Mouse (Mus musculus): ENCODE data around the gene Zbtb16. TPM values are rescaled to one million over a fixed set of nuclear protein-coding genes. Genes with fewer than 3 reads are reported as not detected.

The Zbtb16 gene
- polyA plus RNA-seq, 2 experiments from 2014 or later: not detected

DNA sequence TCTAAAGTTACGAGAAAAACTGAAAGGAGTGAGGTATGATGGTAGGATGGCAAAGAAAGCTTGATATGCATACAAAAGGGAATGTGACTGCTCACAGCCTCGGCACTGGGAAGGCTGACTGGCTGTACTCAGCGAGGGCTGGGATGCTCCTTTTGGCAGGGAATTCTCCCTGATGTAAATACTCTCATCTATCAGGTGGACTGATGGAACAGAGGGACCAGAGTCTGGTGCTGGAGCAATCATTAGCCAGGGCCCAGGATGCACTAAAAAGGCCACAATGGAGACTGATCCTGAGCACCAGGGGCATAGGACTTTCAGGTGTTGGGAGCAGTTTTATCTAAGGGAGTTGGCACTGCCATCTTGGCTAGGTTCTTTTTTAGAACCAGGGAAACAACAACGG, 110.1 kb downstream of the Zbtb16 start:
- no peak for ATAC-seq

DNA sequence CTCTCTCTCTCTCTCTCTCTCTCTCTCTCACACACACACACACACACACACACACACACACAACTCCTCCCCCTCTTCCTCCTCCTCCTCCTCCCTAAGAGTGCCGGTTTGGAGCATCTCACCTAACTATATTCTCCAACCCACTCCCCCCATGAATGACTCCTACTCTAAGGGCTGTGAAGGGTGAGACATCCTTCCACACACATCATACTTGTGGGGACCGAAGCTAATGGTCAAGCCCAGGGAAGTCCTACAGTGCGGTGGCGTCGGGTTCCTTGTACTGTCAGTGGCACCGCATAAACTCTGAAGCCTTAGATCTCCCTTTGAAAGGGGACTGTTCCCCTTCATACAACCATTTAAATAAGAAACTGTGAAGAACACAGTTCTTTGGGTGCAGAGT, 110.9 kb downstream of the Zbtb16 start:
- no peak for ATAC-seq

DNA sequence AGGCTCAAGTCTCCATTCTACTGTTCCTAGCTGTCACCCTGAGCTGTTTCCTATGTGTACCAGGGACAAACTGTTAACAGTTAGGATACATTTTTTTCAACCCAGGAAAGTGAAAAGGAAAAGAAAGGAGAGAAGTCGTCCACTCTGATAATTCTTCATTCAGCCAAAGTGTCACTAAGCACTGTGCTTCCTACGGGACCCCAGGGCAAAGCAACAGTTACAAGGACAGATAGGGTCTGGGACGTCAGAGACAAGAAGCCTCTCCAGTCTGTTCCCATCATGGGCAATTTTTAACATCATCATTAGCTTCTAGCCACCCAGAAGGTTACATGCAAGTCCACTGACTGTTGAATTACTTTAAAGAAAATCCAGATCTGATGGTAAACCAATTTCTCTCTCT, 111.3 kb downstream of the Zbtb16 start:
- ATAC-seq: no peak

DNA sequence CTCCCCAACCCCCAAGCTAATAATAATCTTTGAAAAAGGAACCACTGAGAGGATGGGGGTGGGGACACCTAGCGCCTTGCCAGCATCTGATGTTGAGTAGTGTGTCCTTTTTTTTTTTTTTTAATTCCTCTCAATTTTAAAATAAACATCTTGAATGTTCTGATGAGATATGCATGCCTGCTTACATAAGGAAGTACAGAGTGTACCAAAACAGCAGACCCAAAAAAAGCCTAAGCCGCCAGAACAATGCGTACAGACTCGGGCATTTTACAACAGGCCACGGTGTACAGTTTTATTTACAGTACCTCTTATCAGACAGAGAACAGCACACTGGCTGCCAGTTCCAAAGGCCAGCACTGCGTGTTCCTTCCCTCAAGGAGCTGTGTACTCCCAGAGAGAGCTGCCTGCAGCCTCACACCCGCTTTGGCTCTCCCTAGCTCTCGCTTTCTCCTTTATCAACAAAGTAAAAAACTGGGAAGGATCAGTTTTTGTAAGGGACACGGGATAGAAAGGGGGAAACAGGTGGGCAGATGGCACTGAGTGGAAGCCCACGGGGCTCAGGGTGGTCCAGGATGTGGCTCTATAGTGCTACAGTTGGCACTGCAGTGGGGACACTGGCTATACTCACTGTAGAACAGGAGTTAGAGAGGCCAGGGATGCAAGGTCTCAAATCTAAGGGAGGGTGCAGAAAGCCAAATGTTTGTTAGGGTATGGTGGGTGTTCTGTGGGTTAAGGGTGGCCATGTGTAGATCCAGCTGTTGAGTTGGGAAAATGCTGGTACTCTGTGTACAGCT, 112.3 kb downstream of the Zbtb16 start:
- no peak for ATAC-seq

DNA sequence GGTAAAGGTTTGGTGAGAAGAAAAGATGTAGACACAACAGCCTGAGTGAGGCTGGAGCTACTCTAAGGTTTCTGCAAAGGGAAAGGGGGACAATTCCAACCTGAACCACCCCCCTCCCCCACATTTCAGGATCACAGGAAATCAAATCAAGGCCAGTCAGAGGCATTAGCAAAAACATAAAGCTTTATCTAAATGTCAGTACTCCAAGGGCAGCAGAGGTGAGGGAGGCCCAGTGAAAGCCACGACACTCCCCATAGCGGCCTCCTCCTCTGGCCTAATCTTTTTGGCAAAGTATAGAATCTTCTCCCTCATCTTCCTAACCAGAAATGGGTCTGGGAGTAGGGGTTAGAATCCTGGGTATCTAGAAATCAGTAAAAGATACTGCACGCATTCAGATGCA, 113.0 kb downstream of the Zbtb16 start:
- no peak for ATAC-seq

DNA sequence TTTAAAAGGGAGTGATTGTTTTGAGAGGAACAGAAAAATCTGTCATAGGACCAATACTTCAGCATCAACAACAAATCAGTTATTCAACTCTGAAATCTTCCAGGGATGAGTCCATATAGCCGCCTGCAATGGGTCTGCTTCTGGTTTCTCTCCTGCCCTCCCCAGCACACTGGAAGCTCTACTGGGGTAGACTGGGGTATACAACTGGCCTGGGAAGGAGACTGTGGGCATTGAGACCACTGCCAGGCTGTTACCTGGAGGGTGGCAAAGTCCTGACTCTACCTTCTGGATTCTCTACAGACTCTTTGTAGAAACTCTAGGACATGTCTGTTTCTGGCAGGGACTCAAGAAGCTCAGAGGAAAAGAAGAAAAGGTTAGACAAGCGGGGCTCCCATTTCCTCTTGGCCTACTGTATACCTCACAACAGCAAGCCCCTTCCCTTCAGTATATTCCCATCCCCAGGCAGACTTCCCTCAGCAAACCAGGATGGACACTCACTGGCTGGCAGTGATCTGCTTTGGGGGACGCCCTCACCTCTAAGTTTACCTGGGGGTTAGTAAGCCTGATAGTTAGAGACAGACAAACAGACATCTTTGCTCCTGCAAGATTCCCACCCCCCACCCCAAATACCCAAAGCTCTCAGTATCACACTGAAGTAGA, 113.6 kb downstream of the Zbtb16 start:
- ATAC-seq: no peak

DNA sequence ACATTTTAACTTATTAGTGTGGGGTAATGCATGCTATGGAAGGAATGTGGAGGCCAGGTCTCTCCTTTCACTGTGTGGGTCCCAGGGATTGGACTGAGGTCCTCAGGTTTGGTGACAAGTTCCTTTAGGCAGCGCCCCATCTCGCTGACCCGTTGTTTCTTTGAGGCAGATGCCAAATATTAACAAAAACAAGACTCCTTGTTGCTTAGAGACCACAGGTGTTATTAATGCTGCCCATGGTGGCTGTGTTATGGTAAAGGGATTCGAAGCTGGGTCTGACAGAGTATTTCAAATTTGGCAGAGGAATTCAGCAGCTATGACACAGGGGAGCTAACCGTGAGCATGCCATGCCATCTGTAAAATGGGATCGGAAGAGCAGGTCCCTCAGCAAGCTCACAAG, 114.4 kb downstream of the Zbtb16 start:
- no peak for ATAC-seq

DNA sequence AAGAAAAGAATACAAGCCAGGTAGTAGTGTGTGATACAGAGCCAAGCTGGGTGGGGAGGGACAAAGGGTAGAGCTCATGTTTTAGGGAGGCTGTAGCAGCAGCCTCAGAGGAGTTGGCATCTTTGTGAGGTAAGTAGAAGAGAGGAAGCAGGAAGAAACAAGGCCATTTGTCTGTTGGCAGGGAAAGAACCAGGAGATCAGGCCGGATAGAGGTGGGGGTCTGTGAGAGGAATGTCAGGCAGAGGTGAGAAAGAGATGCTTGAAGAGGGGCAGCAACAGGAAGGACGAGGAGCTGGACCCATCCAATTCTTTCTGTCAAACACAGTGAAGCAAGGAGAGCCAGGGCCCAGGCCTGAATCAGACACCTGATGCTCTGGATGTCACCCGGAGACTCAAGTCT, 114.8 kb downstream of the Zbtb16 start:
- no peak for ATAC-seq

DNA sequence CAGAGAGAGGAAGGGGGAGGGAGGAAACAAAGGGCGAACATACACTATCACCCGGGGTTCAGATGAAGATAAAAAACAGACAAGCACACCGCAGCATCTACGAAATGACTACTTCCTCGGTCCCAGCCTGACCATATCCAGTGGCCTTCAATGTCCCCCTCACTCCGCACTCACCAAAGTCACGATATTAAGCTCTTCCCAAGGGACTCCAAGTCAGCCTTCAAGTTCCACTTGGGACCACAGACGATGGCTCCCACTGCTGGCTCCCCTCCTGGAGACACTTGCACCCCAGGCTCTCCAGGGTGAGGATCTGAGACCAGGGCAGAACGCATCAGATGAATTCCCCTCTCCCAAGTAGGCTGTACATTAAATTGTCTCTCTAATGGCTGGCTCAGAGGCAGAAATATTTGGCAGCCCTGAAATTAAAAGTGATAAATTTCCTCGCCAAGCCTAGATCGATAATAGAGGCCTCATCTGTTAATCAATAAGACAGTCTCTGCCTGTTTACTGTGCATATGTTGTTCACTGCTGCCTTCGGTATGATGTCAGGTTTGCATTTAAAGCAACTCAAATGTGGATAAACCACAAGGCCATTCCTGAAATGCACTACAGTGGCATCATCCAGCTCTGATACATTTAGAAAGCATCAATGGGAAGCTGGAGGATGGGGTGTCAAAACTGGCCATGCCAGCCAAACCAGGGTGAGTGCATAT, 115.6 kb downstream of the Zbtb16 start:
- ATAC-seq: no peak

DNA sequence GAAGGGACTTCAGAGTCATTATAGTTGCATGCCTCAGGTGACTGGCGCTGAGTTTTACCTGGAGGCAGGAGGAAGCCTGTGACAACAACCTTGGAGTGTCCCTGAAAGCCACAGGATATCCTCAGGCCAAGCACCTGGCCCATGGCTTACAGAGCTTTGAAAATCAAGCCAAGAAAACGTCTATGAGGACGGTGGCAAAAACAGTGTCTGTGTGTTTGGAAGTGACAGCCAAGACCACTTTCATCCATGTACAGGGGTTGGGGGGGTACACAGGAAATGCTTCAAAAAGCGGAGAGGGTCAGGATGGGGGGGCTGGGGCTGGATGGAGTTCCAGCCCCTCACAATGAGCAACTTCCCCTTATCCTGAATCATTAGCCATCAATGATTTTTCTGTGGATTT, 116.4 kb downstream of the Zbtb16 start:
- no peak for ATAC-seq

DNA sequence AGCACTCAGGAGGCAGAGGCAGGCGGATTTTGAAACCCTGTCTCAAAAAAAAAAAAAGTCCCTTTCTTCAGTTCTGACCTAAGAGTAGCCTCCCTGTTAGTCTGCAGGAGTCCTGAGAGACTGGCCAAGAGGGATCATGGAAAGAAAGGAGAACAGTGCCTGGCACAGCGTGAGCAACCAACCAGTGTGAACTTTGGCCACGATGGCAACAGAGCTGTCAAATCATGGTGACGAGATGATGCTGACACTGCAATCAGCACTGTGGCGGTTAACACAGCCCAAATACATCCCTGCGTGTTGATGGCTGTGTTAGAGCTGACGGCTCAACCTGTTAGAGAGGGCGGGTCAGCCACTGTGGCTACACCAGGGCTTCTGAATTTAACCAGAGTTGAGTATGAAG, 119.5 kb downstream of the Zbtb16 start:
- no peak for ATAC-seq

DNA sequence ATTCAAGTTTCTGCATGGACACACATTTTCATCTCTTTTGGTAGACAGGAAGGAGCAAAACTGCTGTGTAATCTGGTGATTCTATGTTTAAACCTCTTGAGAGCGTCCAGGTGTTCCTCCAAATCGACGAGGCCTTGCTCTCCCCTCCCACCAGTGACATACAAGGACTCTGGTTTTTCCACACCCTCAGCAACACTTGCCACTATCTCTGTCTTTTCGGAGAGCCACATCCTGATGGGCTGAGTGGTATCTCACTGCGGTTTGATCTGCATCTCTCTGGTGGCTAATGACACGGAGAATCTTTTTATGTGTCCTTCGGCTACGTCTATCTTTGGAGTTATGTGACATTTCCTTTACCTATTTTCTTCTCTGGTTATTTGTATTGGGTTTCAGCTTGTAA, 121.0 kb downstream of the Zbtb16 start:
- no peak for ATAC-seq

DNA sequence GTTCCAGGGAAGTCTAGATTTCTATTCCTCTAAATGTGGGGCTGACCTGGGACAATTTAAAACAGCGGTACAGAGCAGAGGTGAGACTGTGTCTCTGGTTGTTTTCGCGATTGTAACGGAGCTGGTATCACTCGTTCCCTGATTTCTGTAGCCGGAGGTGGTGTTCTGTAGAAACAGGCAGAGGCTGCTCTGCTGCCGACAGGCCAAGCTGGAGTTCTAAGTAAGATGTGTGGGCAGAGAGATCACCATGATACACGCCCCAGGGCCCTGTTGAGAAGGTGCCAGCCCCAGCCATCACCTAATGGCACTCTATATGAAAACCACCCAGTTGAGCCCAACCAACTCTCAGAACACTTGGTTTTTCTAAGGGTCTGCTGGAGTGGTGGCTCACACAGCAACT, 122.2 kb downstream of the Zbtb16 start:
- ATAC-seq: no peak

DNA sequence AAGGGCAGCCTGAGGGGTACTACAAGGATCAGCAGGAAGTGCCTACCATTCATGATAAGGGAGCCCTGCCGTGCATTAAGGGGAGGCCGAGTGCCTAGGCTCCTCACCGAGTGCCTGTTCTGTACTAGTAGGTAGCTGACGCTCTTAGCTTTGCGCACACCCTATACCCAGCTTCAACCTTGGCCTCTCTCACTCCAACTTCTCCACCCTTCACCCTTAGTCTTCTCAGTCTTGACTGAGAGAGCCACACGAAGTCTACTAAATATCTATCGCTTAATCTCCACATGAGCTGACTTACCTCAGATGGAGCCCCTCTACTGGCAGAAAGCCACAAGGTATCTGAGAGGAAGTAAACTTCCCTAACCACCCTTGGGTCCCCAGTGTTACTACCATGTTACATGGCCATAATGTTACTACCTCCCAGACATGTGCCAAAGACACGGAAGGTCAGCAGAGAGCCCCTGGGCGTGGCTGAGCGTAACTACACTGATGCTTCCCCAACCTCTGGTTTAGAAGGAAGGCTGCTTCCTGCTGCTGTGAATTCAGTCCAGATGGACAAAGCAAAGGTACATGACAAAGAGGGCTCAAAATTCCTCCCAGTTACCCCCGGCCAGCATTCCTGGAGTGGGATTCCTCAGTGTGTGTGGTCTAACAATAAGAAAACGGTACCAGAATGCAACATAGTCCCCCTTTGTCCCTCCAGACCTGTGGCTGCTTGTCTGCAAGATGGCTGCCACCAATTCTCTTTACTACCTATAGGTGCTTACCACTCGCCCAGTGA, 122.8 kb downstream of the Zbtb16 start:
- ATAC-seq: no peak

DNA sequence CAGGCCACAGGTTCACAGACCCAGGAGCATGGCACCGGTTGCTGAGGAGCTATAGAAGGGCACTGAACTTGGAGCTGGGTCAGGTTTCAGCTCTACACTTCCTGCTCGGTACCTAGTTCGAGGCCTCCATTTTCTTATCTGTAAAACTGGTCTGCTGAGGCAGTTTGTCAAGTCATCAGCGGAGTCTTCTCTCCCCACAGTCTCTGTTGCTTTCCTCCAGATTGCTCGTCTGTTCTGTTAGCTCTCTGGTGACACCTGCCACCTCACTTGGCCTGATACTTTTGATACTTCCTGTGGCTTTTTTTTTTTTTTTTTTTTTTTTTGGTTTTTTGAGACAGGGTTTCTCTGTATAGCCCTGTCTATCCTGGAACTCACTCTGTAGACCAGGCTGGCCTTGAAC, 124.2 kb downstream of the Zbtb16 start:
- ATAC-seq: no peak

DNA sequence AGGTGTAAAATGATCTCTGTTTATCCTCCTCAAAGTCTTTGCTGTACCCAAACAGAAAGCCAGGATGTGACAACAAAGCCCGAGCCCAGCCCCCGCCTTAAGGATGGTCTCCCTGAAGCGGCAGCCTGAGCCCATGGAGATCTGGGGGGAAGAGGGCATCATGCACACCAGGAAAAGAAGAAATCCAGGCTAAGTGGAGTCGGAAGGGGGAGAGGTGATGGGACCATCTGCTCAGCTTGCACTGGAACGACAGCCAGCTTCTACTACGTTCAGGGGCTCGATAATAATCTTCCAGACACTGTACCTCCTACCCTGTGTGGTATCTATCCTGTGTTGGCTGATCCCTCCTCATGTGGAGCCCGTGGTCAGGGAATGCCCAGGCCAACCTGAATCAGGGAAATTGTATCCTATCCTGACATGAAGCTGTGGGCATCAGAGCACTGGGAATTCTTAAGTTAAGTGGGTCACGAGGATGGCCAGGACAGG, 124.7 kb downstream of the Zbtb16 start:
- no peak for ATAC-seq

DNA sequence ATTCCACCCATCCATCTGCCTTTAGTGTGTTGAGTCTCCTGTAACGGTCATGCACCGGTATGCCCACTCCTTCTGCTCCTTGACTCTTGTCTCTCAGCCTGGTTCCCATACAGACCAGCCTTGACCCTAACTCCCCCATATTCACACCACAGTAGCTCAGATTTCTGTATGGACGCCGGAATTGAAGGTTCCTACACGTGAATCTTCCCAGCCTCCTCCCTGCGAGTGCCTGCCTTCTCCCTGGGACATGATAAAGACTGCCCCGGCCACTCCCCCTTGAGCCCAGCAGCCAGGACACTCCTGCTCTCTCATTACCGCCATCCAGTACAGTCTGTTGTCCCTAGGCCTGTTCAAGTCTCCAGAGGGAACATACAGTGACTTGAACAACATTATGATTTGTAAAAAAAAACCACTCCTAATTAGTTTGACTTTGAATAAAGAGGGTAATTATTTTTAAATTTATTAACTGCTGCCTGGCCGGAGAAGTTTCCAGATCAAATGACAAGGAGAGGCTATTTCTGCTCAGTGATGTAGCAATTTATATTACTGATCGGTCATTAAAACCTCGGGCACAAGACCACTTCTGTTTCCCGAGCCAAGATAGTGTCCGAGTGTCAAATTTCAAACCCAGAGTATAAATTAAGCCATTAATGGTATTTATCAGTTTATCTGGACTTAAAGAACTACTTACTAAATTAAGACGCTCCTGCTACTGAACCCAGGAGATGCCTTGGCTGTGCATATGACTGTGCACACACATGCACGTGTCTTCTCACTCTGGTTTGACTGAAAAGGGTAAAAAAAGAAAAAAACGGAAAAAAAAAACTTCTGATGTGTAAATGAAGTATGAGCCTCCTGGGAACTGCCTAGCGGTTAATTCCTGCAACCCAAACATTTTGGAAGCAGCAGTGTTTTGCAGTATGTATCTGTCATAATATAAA, 125.4 kb downstream of the Zbtb16 start:
- no peak for ATAC-seq

DNA sequence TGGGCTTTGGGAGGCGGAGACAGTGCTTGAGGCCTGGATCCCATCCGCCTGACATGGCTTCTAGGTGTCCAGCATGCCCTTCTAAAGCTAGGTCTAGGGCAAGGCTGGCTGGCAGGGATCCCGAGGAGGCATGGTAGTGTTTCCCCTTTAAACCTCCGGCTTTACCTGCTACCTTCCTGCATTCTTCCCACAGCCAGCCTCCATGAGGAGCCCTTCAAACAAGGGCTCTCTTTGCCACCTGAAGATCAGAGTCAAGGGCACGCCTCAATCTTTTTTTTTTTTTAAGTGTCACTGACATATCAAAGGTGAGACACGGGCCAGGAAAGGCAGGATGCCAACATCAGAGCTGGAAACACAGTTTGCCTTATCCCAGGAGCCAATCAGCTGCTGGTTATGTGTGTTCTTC, 128.2 kb downstream of the Zbtb16 start:
- no peak for ATAC-seq

DNA sequence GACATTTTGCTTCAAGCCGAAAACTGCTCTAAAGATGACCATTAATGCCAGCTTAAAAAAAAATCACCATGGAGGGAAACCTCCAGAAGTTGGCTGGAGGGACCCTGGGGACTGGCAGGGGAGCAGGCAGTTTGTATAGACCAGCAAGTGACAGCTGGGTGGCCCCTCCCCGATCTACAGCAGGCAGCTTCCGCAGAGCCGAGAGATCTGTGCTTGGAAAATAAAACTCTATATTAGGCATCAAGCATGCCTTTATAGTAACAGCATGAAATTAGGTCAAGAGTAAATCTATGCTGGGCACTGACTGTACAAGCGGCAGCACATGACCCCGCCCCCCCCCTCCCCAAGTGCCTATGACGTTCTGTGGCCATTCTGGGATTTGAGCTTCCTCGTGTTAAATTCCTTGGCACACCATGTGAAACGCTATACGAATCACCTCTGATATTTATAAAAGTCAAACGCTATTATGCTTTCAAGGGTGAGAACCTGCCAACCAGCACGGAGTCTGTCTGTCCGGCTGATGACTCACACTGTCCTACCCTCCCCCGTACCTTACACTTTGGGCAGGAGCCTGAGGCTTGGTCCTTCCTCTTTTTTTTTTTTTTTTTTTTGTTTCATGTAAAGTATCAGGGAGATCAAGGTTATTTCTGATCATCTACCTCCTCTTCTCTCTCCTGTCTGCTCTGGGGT, 128.7 kb downstream of the Zbtb16 start:
- no peak for ATAC-seq

DNA sequence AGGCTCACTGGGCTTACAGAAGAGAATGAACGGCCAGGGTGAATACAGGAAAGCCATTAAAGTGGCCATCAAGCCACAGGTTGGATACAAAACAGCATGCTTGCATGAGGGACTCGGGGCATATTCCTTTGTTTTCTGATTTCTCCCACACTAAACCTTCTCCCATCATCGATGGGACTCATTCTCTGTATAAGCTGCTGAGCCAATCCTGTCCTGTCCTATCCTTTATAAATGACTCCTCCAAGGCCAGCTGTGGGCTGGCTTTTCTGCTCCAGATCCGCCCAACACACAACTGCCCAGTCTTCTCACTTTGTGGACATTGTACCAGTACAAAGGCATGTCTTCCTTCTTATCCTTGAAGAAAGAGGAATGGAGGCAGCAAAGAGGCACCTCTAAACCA, 134.7 kb downstream of the Zbtb16 start:
- no peak for ATAC-seq

DNA sequence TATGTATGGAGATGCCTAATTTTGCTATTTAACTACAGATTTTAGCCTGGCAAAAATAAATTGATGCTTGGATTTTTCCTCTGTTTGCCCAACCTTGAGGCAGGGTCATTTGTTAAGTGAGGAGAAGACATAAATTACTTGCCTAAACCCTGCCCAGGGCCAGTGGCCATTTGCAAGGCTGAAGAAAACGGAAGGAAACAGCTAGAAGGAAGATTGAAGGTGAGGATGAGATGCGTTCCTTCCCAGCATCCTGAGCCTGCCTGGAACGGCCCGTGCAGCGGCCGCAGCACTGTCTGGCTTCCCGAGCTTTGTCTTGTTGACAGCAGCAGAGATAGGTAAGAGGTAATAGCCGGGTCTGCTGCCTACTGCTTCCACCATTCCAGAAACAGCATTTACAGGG, 135.2 kb downstream of the Zbtb16 start:
- ATAC-seq: no peak
